Mouse (Mus musculus): ENCODE data around the gene Fam129b. TPM values are rescaled to one million over a fixed set of nuclear protein-coding genes. Genes with fewer than 3 reads are reported as not detected.

The Fam129b gene
- total and polyA plus RNA-seq, 2 experiments = 6.5 to 10.5 TPM

GRCm38 (mm10) chr2:32966184-32966688, 90.3 kb downstream of the Fam129b start:
- H3K79me2 ChIP-seq (ENCODE audit: control insufficient read depth, insufficient read depth, low read length) = peaks cover 5% of the 10 kb centered on the region; the same call in 1 of the 2 replicates

DNA sequence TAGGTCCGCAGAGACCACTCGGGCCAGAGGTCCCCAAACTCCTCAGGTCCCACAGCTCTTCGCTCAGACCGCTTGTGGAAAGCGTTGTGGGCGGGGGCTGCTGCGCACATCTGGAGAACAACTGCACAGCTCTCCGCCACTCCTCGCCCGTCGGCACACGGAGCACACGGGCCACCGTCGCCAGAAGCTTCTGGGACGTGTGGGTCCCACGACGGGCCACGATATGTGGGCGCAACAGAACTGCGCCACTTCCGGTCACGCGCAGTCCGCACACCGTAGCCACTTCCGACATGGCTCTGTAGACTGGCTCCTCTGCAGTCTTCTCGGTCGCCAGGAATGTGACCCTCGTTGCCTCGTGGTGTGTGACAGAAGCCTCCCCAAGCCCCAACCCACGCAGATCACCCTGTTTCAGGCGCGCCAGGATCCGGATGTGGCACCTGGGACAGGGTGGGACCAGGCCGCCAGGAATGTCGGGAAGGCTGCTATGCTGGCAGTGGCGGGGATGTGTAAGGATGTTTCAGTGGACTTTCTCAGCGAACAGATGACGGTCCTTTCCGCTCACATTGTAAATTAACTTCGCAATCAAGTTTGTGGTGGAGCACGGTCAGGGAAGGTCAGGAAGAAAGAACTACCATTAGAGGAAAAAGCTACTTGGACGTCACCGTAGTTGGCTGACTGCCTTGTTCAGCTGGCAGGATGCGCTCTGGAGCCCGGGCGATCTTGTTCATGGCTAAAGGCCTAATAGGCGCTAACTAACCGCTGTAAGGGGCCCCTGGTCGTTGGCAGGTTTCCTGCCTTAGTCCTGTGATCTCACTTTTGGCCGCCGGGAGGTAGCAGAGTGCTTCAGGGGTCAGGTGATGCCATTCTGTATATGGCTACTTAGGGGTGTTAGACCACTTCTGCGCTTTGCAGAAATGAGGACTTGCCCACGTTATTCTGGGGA, 91.0 kb downstream of the Fam129b start:
- TF ChIP-seq POLR2A (IDR thresholded peaks at IDR 0.05; ENCODE audit: extremely low read depth, insufficient read depth, low read length) = peak; percentile 81
- TF ChIP-seq CTCF (IDR thresholded peaks at IDR 0.05; ENCODE audit: low read depth, low read length) = peak; percentile 51; the same call in 1 of the 2 replicates
- under 1% methylated on average over 55 of the region's 55 CpGs for WGBS
- peak; percentile 83 for DNase-seq (ENCODE audit: extremely low read depth, low read depth, low spot score)
- Histone ChIP-seq H3K79me2 (ENCODE audit: control insufficient read depth, insufficient read depth, low read length) (peaks cover 4% of the 10 kb centered on the region; the same call in 1 of the 2 replicates), H3K27ac (replicated peaks; ENCODE audit: insufficient read depth, low read depth, low read length) (peak overlapping the region; percentile 84), H3K9ac (ENCODE audit: low read depth, low read length) (peak overlapping the region; percentile 79), H3K4me1 (ENCODE audit: control insufficient read depth, insufficient read depth, low read length) (peaks cover 20% of the 10 kb centered on the region), H3K36me3 (ENCODE audit: control insufficient read depth, insufficient read depth, low read length) (peaks cover 10% of the 10 kb centered on the region), H3K27me3 (ENCODE audit: control insufficient read depth, insufficient read depth, low read length) (no peaks in the 10 kb centered on the region), H3K4me3 (ENCODE audit: insufficient read depth, low read depth, low read length) (peak overlapping the region; percentile 65)

More at GRCm38 (mm10) chr2:32966184-32966688, 90.3 kb downstream of the Fam129b start:
- peak; percentile 67 for DNase-seq (ENCODE audit: extremely low read depth, low read depth, low spot score)
- peaks cover 21% of the 10 kb centered on the region for H3K4me1 ChIP-seq (ENCODE audit: control insufficient read depth, insufficient read depth, low read length)
- no peak for TF ChIP-seq CTCF (IDR thresholded peaks at IDR 0.05; ENCODE audit: low read depth, low read length)
- peak overlapping the region; percentile 84 for H3K27ac ChIP-seq (replicated peaks; ENCODE audit: insufficient read depth, low read depth, low read length)
- peaks cover 10% of the 10 kb centered on the region for H3K36me3 ChIP-seq (ENCODE audit: control insufficient read depth, insufficient read depth, low read length)
- H3K4me3 ChIP-seq (ENCODE audit: insufficient read depth, low read depth, low read length) = peak overlapping the region; percentile 65
- under 1% methylated on average over 13 of the region's 13 CpGs for WGBS
- H3K9ac ChIP-seq (ENCODE audit: low read depth, low read length) = peak overlapping the region; percentile 79
- H3K27me3 ChIP-seq (ENCODE audit: control insufficient read depth, insufficient read depth, low read length) = no peaks in the 10 kb centered on the region

- no peak for TF ChIP-seq CTCF (IDR thresholded peaks at IDR 0.05; ENCODE audit: low read depth, low read length)
- TF ChIP-seq POLR2A (IDR thresholded peaks at IDR 0.05; ENCODE audit: extremely low read depth, insufficient read depth, low read length) = no peak
- peaks cover 9% of the 10 kb centered on the region for H3K4me1 ChIP-seq (ENCODE audit: control insufficient read depth, insufficient read depth, low read length)
- no peak for DNase-seq (ENCODE audit: extremely low read depth, low read depth, low spot score)
- no peak overlapping the region for H3K4me3 ChIP-seq (ENCODE audit: insufficient read depth, low read depth, low read length)
- H3K79me2 ChIP-seq (ENCODE audit: control insufficient read depth, insufficient read depth, low read length) = no peaks in the 10 kb centered on the region
- H3K27ac ChIP-seq (replicated peaks; ENCODE audit: insufficient read depth, low read depth, low read length) = no peak overlapping the region
- peaks cover 10% of the 10 kb centered on the region for H3K36me3 ChIP-seq (ENCODE audit: control insufficient read depth, insufficient read depth, low read length)
- WGBS = 70% methylated on average over 9 of the region's 9 CpGs
- H3K27me3 ChIP-seq (ENCODE audit: control insufficient read depth, insufficient read depth, low read length) = no peaks in the 10 kb centered on the region
- no peak overlapping the region for H3K9ac ChIP-seq (ENCODE audit: low read depth, low read length)
These were observed 92.2 kb downstream of the Fam129b start for GRCm38 (mm10) chr2:32968024-32968614.

DNA sequence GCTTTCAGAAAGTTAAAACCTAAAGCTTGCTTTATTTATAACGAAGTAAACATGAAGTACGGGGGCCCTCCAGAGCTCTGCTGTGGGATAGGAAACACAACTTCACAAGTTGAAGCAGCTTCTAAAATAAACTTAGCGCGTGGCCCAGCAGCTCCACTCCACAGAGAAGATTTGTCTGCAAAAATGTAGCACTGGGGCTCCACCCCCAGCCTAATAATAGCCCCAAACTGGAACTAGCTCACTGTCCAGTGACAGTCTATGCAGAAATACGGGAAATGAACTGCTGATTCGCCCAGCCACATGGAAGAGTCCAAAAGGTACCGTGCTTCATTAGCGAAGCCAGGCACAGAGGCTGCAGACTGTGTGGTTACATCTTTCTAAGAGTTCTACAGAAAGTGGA, 93.4 kb downstream of the Fam129b start:
- Histone ChIP-seq H3K4me3 (ENCODE audit: insufficient read depth, low read depth, low read length) (no peak overlapping the region), H3K4me1 (ENCODE audit: control insufficient read depth, insufficient read depth, low read length) (peaks cover 8% of the 10 kb centered on the region), H3K9ac (ENCODE audit: low read depth, low read length) (no peak overlapping the region), H3K36me3 (ENCODE audit: control insufficient read depth, insufficient read depth, low read length) (peaks cover 2% of the 10 kb centered on the region), H3K27ac (replicated peaks; ENCODE audit: insufficient read depth, low read depth, low read length) (no peak overlapping the region), H3K79me2 (ENCODE audit: control insufficient read depth, insufficient read depth, low read length) (no peaks in the 10 kb centered on the region), H3K27me3 (ENCODE audit: control insufficient read depth, insufficient read depth, low read length) (no peaks in the 10 kb centered on the region)
- TF ChIP-seq CTCF (IDR thresholded peaks at IDR 0.05; ENCODE audit: low read depth, low read length) (no peak), POLR2A (IDR thresholded peaks at IDR 0.05; ENCODE audit: extremely low read depth, insufficient read depth, low read length) (no peak)
- peak; percentile 9 for DNase-seq (ENCODE audit: extremely low read depth, low read depth, low spot score)
- 78% methylated on average over 8 of the region's 8 CpGs for WGBS

- H3K79me2 ChIP-seq (ENCODE audit: control insufficient read depth, insufficient read depth, low read length) = no peaks in the 10 kb centered on the region
- no peak overlapping the region for H3K9ac ChIP-seq (ENCODE audit: low read depth, low read length)
- no peak for DNase-seq (ENCODE audit: extremely low read depth, low read depth, low spot score)
- no peaks in the 10 kb centered on the region for H3K36me3 ChIP-seq (ENCODE audit: control insufficient read depth, insufficient read depth, low read length)
- WGBS = 69% methylated on average over 9 of the region's 9 CpGs
- TF ChIP-seq POLR2A (IDR thresholded peaks at IDR 0.05; ENCODE audit: extremely low read depth, insufficient read depth, low read length) = no peak
- no peak for TF ChIP-seq CTCF (IDR thresholded peaks at IDR 0.05; ENCODE audit: low read depth, low read length)
- peaks cover 6% of the 10 kb centered on the region for H3K4me1 ChIP-seq (ENCODE audit: control insufficient read depth, insufficient read depth, low read length)
- no peak overlapping the region for H3K4me3 ChIP-seq (ENCODE audit: insufficient read depth, low read depth, low read length)
- H3K27me3 ChIP-seq (ENCODE audit: control insufficient read depth, insufficient read depth, low read length) = no peaks in the 10 kb centered on the region
- no peak overlapping the region for H3K27ac ChIP-seq (replicated peaks; ENCODE audit: insufficient read depth, low read depth, low read length)
These were observed 95.3 kb downstream of the Fam129b start for GRCm38 (mm10) chr2:32971235-32971634.
